Mouse (Mus musculus) kidney, postnatal 0 days (tissue): ENCODE measurements around the gene Gm17783. TPM values are rescaled to one million over a fixed set of nuclear protein-coding genes. Genes with fewer than 3 reads are reported as not detected.

ENCODE experiments used
- polyA plus RNA-seq: library from polyadenylated mRNA; unstranded; fragments of >200 nt; fragmentation: Nextera tagmentation; extraction: Ambion mirVana; gene quantifications from 2 replicates; pipeline ENCODE4 v1.2.1, GENCODE M21; 2015

The Gm17783 gene
- polyA plus RNA-seq, 1 experiment from 2014 or later = 2.2 TPM

Other genes starting within 250 kb of the Gm17783 start
- gene Cd200, start 123.0 kb downstream of the Gm17783 start, polyA plus RNA-seq = 82.2 and 104 TPM in 2 replicates
- 0.47 and 0.49 TPM in 2 replicates for gene Gm609, start 39.1 kb downstream of the Gm17783 start, polyA plus RNA-seq
- gene Slc9c1, start 3.3 kb upstream of the Gm17783 start, polyA plus RNA-seq = not detected in 2 replicates
- 0.04 and 0.16 TPM in 2 replicates for gene Gcsam, start 78.3 kb upstream of the Gm17783 start, polyA plus RNA-seq
- 0.32 and 0.54 TPM in 2 replicates for gene BC016579, start 122.0 kb upstream of the Gm17783 start, polyA plus RNA-seq
- gene Tmprss7, start 161.6 kb upstream of the Gm17783 start, polyA plus RNA-seq = 0.20 and 0.21 TPM in 2 replicates
- 1.9 and 2.6 TPM in 2 replicates for gene Tagln3, start 192.6 kb upstream of the Gm17783 start, polyA plus RNA-seq
- gene Abhd10, start 210.9 kb upstream of the Gm17783 start, polyA plus RNA-seq = 35.5 and 38.0 TPM in 2 replicates